In genomic region chr6:29717541-29717940, GRCm38 (mm10) we compare ENCODE assay signal across 9 mouse cellular contexts. TPM values are rescaled to one million over a fixed set of nuclear protein-coding genes. Genes with fewer than 3 reads are reported as not detected.
A peak's percentile ranks its signal among the peaks of the same experiment; 100 is the strongest.
DNase-seq lines count a peak whose midpoint lies in the region; ATAC-seq and TF ChIP-seq lines count a peak whose summit lies in the region.
"Had no signal": no experiment of that assay in that cellular context is flagged by ENCODE, and none has a peak within 500 bp of the region (broad histone marks: within the 10 kb centered on the region; RNA-seq: fewer than 3 reads in every experiment).

No protein-coding gene starts in this region.

- no peaks in the 10 kb centered on the region for H3K36me3 ChIP-seq in heart, postnatal 0 days (replicated peaks; ENCODE audit: control insufficient read depth, insufficient read depth, low read length)
- H3K36me3 ChIP-seq in midbrain, embryonic 12.5 days, result no peaks in the 10 kb centered on the region
- H3K36me3 ChIP-seq in midbrain, embryonic 11.5 days (ENCODE audit: control insufficient read depth, insufficient read depth, low read length), result no peaks in the 10 kb centered on the region
- no peaks in the 10 kb centered on the region; the same call in 1 of the 2 replicates for H3K36me3 ChIP-seq in hindbrain, postnatal 0 days (ENCODE audit: insufficient read depth, low read length)
- H3K36me3 ChIP-seq in stomach, embryonic 16.5 days (ENCODE audit: control insufficient read depth, insufficient read depth, low read length), result no peaks in the 10 kb centered on the region

- no peak for TF ChIP-seq CTCF in heart, postnatal 0 days (IDR thresholded peaks at IDR 0.05; ENCODE audit: low read depth)
- TF ChIP-seq CTCF in hindbrain, postnatal 0 days (IDR thresholded peaks at IDR 0.05; ENCODE audit: low read depth), result peak; percentile 16; the same call in 1 of the 2 replicates

- H3K27ac ChIP-seq in heart, postnatal 0 days (ENCODE audit: low read depth), result no peak overlapping the region
- no peak overlapping the region for H3K27ac ChIP-seq in midbrain, embryonic 12.5 days (replicated peaks)
- no peak overlapping the region for H3K27ac ChIP-seq in midbrain, embryonic 11.5 days (ENCODE audit: low read depth, low read length)
- H3K27ac ChIP-seq in hindbrain, postnatal 0 days, result peak overlapping the region; percentile 75
- no peak overlapping the region for H3K27ac ChIP-seq in stomach, embryonic 16.5 days (ENCODE audit: low read length)

- 0 out of 2 replicates have a peak, but pooled peaks cover 4% of the 10 kb centered on the region for H3K27me3 ChIP-seq in heart, postnatal 0 days (ENCODE audit: control insufficient read depth, insufficient read depth, low read length)
- H3K27me3 ChIP-seq in midbrain, embryonic 12.5 days, result peaks cover 31% of the 10 kb centered on the region
- H3K27me3 ChIP-seq in midbrain, embryonic 11.5 days (ENCODE audit: control insufficient read depth, insufficient read depth, low read length), result 0 out of 2 replicates have a peak, but pooled peaks cover 2% of the 10 kb centered on the region
- no peaks in the 10 kb centered on the region for H3K27me3 ChIP-seq in hindbrain, postnatal 0 days (ENCODE audit: insufficient read depth, low read length)
- no peaks in the 10 kb centered on the region for H3K27me3 ChIP-seq in stomach, embryonic 16.5 days (ENCODE audit: control insufficient read depth, insufficient read depth, low read length)

- no peaks in the 10 kb centered on the region for H3K4me1 ChIP-seq in heart, postnatal 0 days (ENCODE audit: control insufficient read depth, insufficient read depth)
- peaks cover 14% of the 10 kb centered on the region for H3K4me1 ChIP-seq in midbrain, embryonic 12.5 days
- H3K4me1 ChIP-seq in midbrain, embryonic 11.5 days (ENCODE audit: control insufficient read depth, insufficient read depth, low read length), result peaks cover 20% of the 10 kb centered on the region
- H3K4me1 ChIP-seq in hindbrain, postnatal 0 days (ENCODE audit: insufficient read depth, low read length), result peaks cover 24% of the 10 kb centered on the region
- H3K4me1 ChIP-seq in stomach, embryonic 16.5 days (ENCODE audit: control insufficient read depth, insufficient read depth, low read length), result peaks cover 20% of the 10 kb centered on the region

- no peak for TF ChIP-seq EP300 in heart, postnatal 0 days (IDR thresholded peaks at IDR 0.05; ENCODE audit: low read depth)

- H3K4me2 ChIP-seq in heart, postnatal 0 days (ENCODE audit: low read depth, low read length), result peak overlapping the region; percentile 69
- H3K4me2 ChIP-seq in midbrain, embryonic 12.5 days (replicated peaks), result peak overlapping the region; percentile 13; the same call in 1 of the 2 replicates
- no peak overlapping the region for H3K4me2 ChIP-seq in midbrain, embryonic 11.5 days
- H3K4me2 ChIP-seq in hindbrain, postnatal 0 days (ENCODE audit: low read depth, low read length), result peak overlapping the region; percentile 56
- H3K4me2 ChIP-seq in stomach, embryonic 16.5 days (ENCODE audit: low read depth, low read length), result no peak overlapping the region

- no peak for DNase-seq in heart, postnatal 0 days (ENCODE audit: low spot score)
- DNase-seq in heart, adult 11 months, result no peak
- no peak for DNase-seq in midbrain, embryonic 11.5 days (ENCODE audit: low spot score, missing footprints)
- no peak for DNase-seq in hindbrain, postnatal 0 days (ENCODE audit: low spot score)
- DNase-seq in right cerebral cortex, postnatal 36 days (ENCODE audit: low spot score in 2 of 2), result no peak
- DNase-seq in gastrocnemius, adult 8-10 months (ENCODE audit: low spot score in 2 of 2), result no peak
- DNase-seq: thymus, postnatal 25 days had no signal

- H3K9ac ChIP-seq in heart, postnatal 0 days (replicated peaks; ENCODE audit: low read depth, low read length), result no peak overlapping the region
- H3K9ac ChIP-seq in midbrain, embryonic 12.5 days (replicated peaks), result no peak overlapping the region
- no peak overlapping the region for H3K9ac ChIP-seq in midbrain, embryonic 11.5 days (ENCODE audit: low read length)
- peak overlapping the region; percentile 39; the same call in 1 of the 2 replicates for H3K9ac ChIP-seq in hindbrain, postnatal 0 days (replicated peaks; ENCODE audit: low read length)
- H3K9ac ChIP-seq in stomach, embryonic 16.5 days (ENCODE audit: low read length), result peak overlapping the region; percentile 54; the same call in 1 of the 2 replicates

- no peaks in the 10 kb centered on the region for H3K9me3 ChIP-seq in heart, postnatal 0 days (replicated peaks; ENCODE audit: control insufficient read depth, low read length)
- no peaks in the 10 kb centered on the region for H3K9me3 ChIP-seq in midbrain, embryonic 12.5 days
- no peaks in the 10 kb centered on the region for H3K9me3 ChIP-seq in midbrain, embryonic 11.5 days (ENCODE audit: control insufficient read depth, low read length)
- no peaks in the 10 kb centered on the region for H3K9me3 ChIP-seq in hindbrain, postnatal 0 days (ENCODE audit: low read length)
- H3K9me3 ChIP-seq in stomach, embryonic 16.5 days (replicated peaks; ENCODE audit: control insufficient read depth, low read length), result no peaks in the 10 kb centered on the region

- no peak for ATAC-seq in heart, postnatal 0 days (ENCODE audit: insufficient read depth, low read depth)
- ATAC-seq in midbrain, embryonic 12.5 days (ENCODE audit: low FRiP score, low read depth), result no peak
- ATAC-seq in midbrain, embryonic 11.5 days (ENCODE audit: low FRiP score), result no peak
- ATAC-seq in hindbrain, postnatal 0 days, result no peak; the same call in 1 of the 2 replicates
- no peak for ATAC-seq in stomach, embryonic 16.5 days (ENCODE audit: insufficient read depth, low FRiP score)

- WGBS in heart, postnatal 0 days, result 58% methylated on average over 10 of the region's 10 CpGs
- WGBS in midbrain, embryonic 12.5 days, result 53% methylated on average over 10 of the region's 10 CpGs
- WGBS in midbrain, embryonic 11.5 days, result 53% methylated on average over 10 of the region's 10 CpGs
- 44% methylated on average over 10 of the region's 10 CpGs for WGBS in hindbrain, postnatal 0 days
- 56% methylated on average over 10 of the region's 10 CpGs for WGBS in stomach, embryonic 16.5 days

- 0 out of 2 replicates have a peak overlapping the region, but pooled peaks have one; percentile 47 for H3K4me3 ChIP-seq in heart, postnatal 0 days (ENCODE audit: low read depth, low read length)
- H3K4me3 ChIP-seq in midbrain, embryonic 12.5 days, result no peak overlapping the region
- H3K4me3 ChIP-seq in midbrain, embryonic 11.5 days (ENCODE audit: low read depth, low read length), result no peak overlapping the region
- H3K4me3 ChIP-seq in hindbrain, postnatal 0 days (ENCODE audit: low read length), result no peak overlapping the region
- no peak overlapping the region for H3K4me3 ChIP-seq in stomach, embryonic 16.5 days (replicated peaks; ENCODE audit: low read length)

RNA-seq across cellular contexts. Expression of gene Smo, which starts 17.8 kb away (rescaled TPM):
- 50.9 and 54.7 TPM in 2 replicates for total RNA-seq in heart, postnatal 0 days (2014; rRNA removed; ENCODE audit: low replicate concordance)
- 6.5 and 7.1 TPM in 2 replicates for polyA plus RNA-seq in heart, postnatal 0 days (2015; fragmentation: Nextera tagmentation; extraction: Ambion mirVana)
- polyA plus RNA-seq in midbrain, embryonic 12.5 days (2016; fragmentation: Nextera tagmentation; extraction: Ambion mirVana), result 46.3 and 48.8 TPM in 2 replicates
- polyA plus RNA-seq in midbrain, embryonic 11.5 days (2014; fragmentation: Nextera tagmentation; extraction: Ambion mirVana), result 38.6 and 44.5 TPM in 2 replicates
- 74.3 and 78.0 TPM in 2 replicates for total RNA-seq in hindbrain, postnatal 0 days (2014; rRNA removed)
- 11.8 and 12.8 TPM in 2 replicates for polyA plus RNA-seq in hindbrain, postnatal 0 days (2015; fragmentation: Nextera tagmentation; extraction: Ambion mirVana)
- polyA plus RNA-seq in stomach, embryonic 16.5 days (2015; fragmentation: Nextera tagmentation; extraction: Ambion mirVana), result 20.1 and 23.6 TPM in 2 replicates
- total RNA-seq in gastrocnemius, adult 8-10 months (2022), result 1 to 10 TPM; 1.7 to 3.1 (median 2.4) TPM

RNA-seq across cellular contexts. Expression of gene Tspan33, which starts 23.5 kb away (rescaled TPM):
- total RNA-seq in heart, postnatal 0 days (2014; rRNA removed; ENCODE audit: low replicate concordance), result 1.1 and 1.8 TPM in 2 replicates
- 1.3 and 1.6 TPM in 2 replicates for polyA plus RNA-seq in heart, postnatal 0 days (2015; fragmentation: Nextera tagmentation; extraction: Ambion mirVana)
- polyA plus RNA-seq in midbrain, embryonic 12.5 days (2016; fragmentation: Nextera tagmentation; extraction: Ambion mirVana), result 7.7 and 9.5 TPM in 2 replicates
- polyA plus RNA-seq in midbrain, embryonic 11.5 days (2014; fragmentation: Nextera tagmentation; extraction: Ambion mirVana), result 4.9 and 6.8 TPM in 2 replicates
- 23.9 and 26.0 TPM in 2 replicates for total RNA-seq in hindbrain, postnatal 0 days (2014; rRNA removed)
- polyA plus RNA-seq in hindbrain, postnatal 0 days (2015; fragmentation: Nextera tagmentation; extraction: Ambion mirVana), result 15.4 and 15.5 TPM in 2 replicates
- polyA plus RNA-seq in stomach, embryonic 16.5 days (2015; fragmentation: Nextera tagmentation; extraction: Ambion mirVana), result 4.0 and 5.2 TPM in 2 replicates
- total RNA-seq in gastrocnemius, adult 8-10 months (2022), result 1 to 10 TPM; 1.7 to 2.7 (median 2.5) TPM

RNA-seq across cellular contexts. Expression of gene Ahcyl2, which starts 50.3 kb away (rescaled TPM):
- total RNA-seq in heart, postnatal 0 days (2014; rRNA removed; ENCODE audit: low replicate concordance), result 19.4 and 31.6 TPM in 2 replicates
- 3.4 and 3.7 TPM in 2 replicates for polyA plus RNA-seq in heart, postnatal 0 days (2015; fragmentation: Nextera tagmentation; extraction: Ambion mirVana)
- 17.2 and 18.0 TPM in 2 replicates for polyA plus RNA-seq in midbrain, embryonic 12.5 days (2016; fragmentation: Nextera tagmentation; extraction: Ambion mirVana)
- 11.3 and 11.8 TPM in 2 replicates for polyA plus RNA-seq in midbrain, embryonic 11.5 days (2014; fragmentation: Nextera tagmentation; extraction: Ambion mirVana)
- 56.8 and 57.5 TPM in 2 replicates for total RNA-seq in hindbrain, postnatal 0 days (2014; rRNA removed)
- 19.6 and 23.1 TPM in 2 replicates for polyA plus RNA-seq in hindbrain, postnatal 0 days (2015; fragmentation: Nextera tagmentation; extraction: Ambion mirVana)
- 45.8 and 48.0 TPM in 2 replicates for polyA plus RNA-seq in stomach, embryonic 16.5 days (2015; fragmentation: Nextera tagmentation; extraction: Ambion mirVana)
- 10 to 100 TPM; 16.6 to 23.1 (median 19.7) TPM for total RNA-seq in gastrocnemius, adult 8-10 months (2022)

Comparison
In these comparisons a context has a peak if more than half of its experiments do, and no peak if none do; other contexts are left out.
1. H3K4me2 ChIP-seq: peak in heart, postnatal 0 days (single experiment), midbrain, embryonic 12.5 days (single experiment) and hindbrain, postnatal 0 days (single experiment); none in midbrain, embryonic 11.5 days (single experiment) and stomach, embryonic 16.5 days (single experiment).
2. H3K9ac ChIP-seq: peak in hindbrain, postnatal 0 days (single experiment) and stomach, embryonic 16.5 days (single experiment); none in heart, postnatal 0 days (single experiment), midbrain, embryonic 12.5 days (single experiment) and midbrain, embryonic 11.5 days (single experiment).